Mouse (Mus musculus) lung, embryonic 14.5 days (tissue): ENCODE measurements around the gene Atp8b2. TPM values are rescaled to one million over a fixed set of nuclear protein-coding genes. Genes with fewer than 3 reads are reported as not detected.

Source experiments
- ATAC-seq: fragments of 200-750 bp; cut with Nextera tagmentation; 2 replicates; pipeline ENCODE4 v1.8.0; 2017; ENCODE audit warnings: mild to moderate bottlenecking, moderate TSS enrichment, moderate library complexity; ENCODE audit not compliant: insufficient read depth
- DNase-seq: peaks from one replicate; pipeline ENCODE4 v3.0.0-alpha.2; 2015
- H3K27ac ChIP-seq: fragments of 300-500 bp; sonication (generic); 2 replicates; pipeline ENCODE4 v1.5.1; 2014; ENCODE audit warnings: low read depth, mild to moderate bottlenecking, moderate library complexity
- H3K27me3 ChIP-seq: fragments of 300-500 bp; sonication (generic); 2 replicates; pipeline ENCODE4 v1.6.1; 2014; ENCODE audit warnings: low read length, control low read depth; ENCODE audit not compliant: insufficient read depth
- H3K36me3 ChIP-seq: fragments of 300-500 bp; sonication (generic); 2 replicates; pipeline ENCODE4 v1.6.1; 2014; ENCODE audit warnings: control low read depth; ENCODE audit not compliant: insufficient read depth
- H3K4me1 ChIP-seq: fragments of 300-500 bp; sonication (generic); 2 replicates; pipeline ENCODE4 v1.6.1; 2014; ENCODE audit warnings: antibody characterized with exemption, control low read depth; ENCODE audit not compliant: insufficient read depth
- H3K4me2 ChIP-seq: fragments of 300-500 bp; sonication (generic); 2 replicates; pipeline ENCODE4 v1.6.1; 2014; ENCODE audit warnings: mild to moderate bottlenecking
- H3K4me3 ChIP-seq: fragments of 300-500 bp; sonication (generic); 2 replicates; pipeline ENCODE4 v1.5.1; 2014; ENCODE audit warnings: low read depth, low read length
- H3K9ac ChIP-seq: fragments of 300-500 bp; sonication (generic); 2 replicates; pipeline ENCODE4 v1.6.1; 2014
- H3K9me3 ChIP-seq: fragments of 300-500 bp; sonication (generic); 2 replicates; pipeline ENCODE4 v1.6.1; 2016; ENCODE audit warnings: low read depth, low read length, control low read depth
- CTCF ChIP-seq: IDR thresholded peaks from 2 replicates; pipeline ENCODE4 v1.5.1; 2016; ENCODE audit warnings: antibody characterized with exemption, low read depth
- WGBS: fragments of 180-500 bp; shearing (Covaris S2); extraction: QIAGEN DNeasy Blood & Tissue Kit; methylation state at CpG from one replicate; pipeline ENCODE4 v1.1.7; 2014; 5-methylcytosine and 5-hydroxymethylcytosine counted together
- polyA plus RNA-seq: library from polyadenylated mRNA; unstranded; fragments of >200 nt; fragmentation: Nextera tagmentation; extraction: Ambion mirVana; gene quantifications from 2 replicates; pipeline ENCODE4 v1.2.1, GENCODE M21; 2014

The Atp8b2 gene
- polyA plus RNA-seq, 1 experiment from 2014 or later = 20.5 TPM

- TF ChIP-seq CTCF = no peak
- no peaks in the 10 kb centered on the region for H3K27me3 ChIP-seq
- peaks cover 56% of the 10 kb centered on the region for H3K36me3 ChIP-seq
- no peaks in the 10 kb centered on the region; the same call in 1 of the 2 replicates for H3K4me1 ChIP-seq
- DNase-seq (peak; percentile 11), ATAC-seq (peak; percentile 55)
- H3K4me3 ChIP-seq = peak overlapping the region; percentile 67
- peak overlapping the region; percentile 89 for H3K4me2 ChIP-seq
- no peaks in the 10 kb centered on the region for H3K9me3 ChIP-seq
- H3K9ac ChIP-seq = peak overlapping the region; percentile 77
- WGBS = 3% methylated on average over 21 of the region's 23 CpGs
- peak overlapping the region; percentile 93 for H3K27ac ChIP-seq
Measured at GRCm38 (mm10) chr3:89997791-89998495, 34.6 kb upstream of the Atp8b2 start.

GRCm38 (mm10) chr3:89994807-89995515 is 31.7 kb upstream of the Atp8b2 start:
- 0 out of 2 replicates have a peak, but pooled peaks have one; percentile 2 for TF ChIP-seq CTCF
- Histone ChIP-seq H3K4me1 (no peaks in the 10 kb centered on the region; the same call in 1 of the 2 replicates), H3K27ac (no peak overlapping the region), H3K36me3 (peaks cover 28% of the 10 kb centered on the region), H3K4me3 (no peak overlapping the region), H3K27me3 (no peaks in the 10 kb centered on the region), H3K9me3 (no peaks in the 10 kb centered on the region), H3K4me2 (no peak overlapping the region), H3K9ac (no peak overlapping the region)
- 92% methylated on average over 5 of the region's 5 CpGs for WGBS
- ATAC-seq (no peak), DNase-seq (no peak)

GRCm38 (mm10) chr3:89987822-89988221 is 24.5 kb upstream of the Atp8b2 start:
- no peaks in the 10 kb centered on the region for H3K27me3 ChIP-seq
- H3K4me1 ChIP-seq = no peaks in the 10 kb centered on the region
- H3K4me2 ChIP-seq = no peak overlapping the region
- DNase-seq (no peak), ATAC-seq (no peak)
- H3K9ac ChIP-seq = no peak overlapping the region
- no peak for TF ChIP-seq CTCF
- no peak overlapping the region for H3K27ac ChIP-seq
- H3K36me3 ChIP-seq = no peaks in the 10 kb centered on the region
- no peaks in the 10 kb centered on the region for H3K9me3 ChIP-seq
- 82% methylated on average over 4 of the region's 4 CpGs for WGBS
- H3K4me3 ChIP-seq = no peak overlapping the region

GRCm38 (mm10) chr3:89987211-89987610 is 23.9 kb upstream of the Atp8b2 start:
- no peak for DNase-seq
- no peaks in the 10 kb centered on the region for H3K27me3 ChIP-seq
- no peaks in the 10 kb centered on the region for H3K36me3 ChIP-seq
- H3K4me3 ChIP-seq = no peak overlapping the region
- ATAC-seq = no peak
- no peak overlapping the region for H3K27ac ChIP-seq
- no peaks in the 10 kb centered on the region for H3K9me3 ChIP-seq
- H3K4me1 ChIP-seq = no peaks in the 10 kb centered on the region
- TF ChIP-seq CTCF = peak; percentile 18; the same call in 1 of the 2 replicates
- H3K9ac ChIP-seq = no peak overlapping the region
- 58% methylated on average over 3 of the region's 3 CpGs for WGBS
- no peak overlapping the region for H3K4me2 ChIP-seq

GRCm38 (mm10) chr3:89982426-89982825 is 19.1 kb upstream of the Atp8b2 start:
- ATAC-seq = no peak
- Histone ChIP-seq H3K27me3 (no peaks in the 10 kb centered on the region), H3K9ac (no peak overlapping the region), H3K4me2 (no peak overlapping the region), H3K4me1 (no peaks in the 10 kb centered on the region), H3K9me3 (no peaks in the 10 kb centered on the region), H3K4me3 (no peak overlapping the region), H3K36me3 (no peaks in the 10 kb centered on the region), H3K27ac (no peak overlapping the region)
- WGBS = 69% methylated on average over 5 of the region's 5 CpGs
- DNase-seq = no peak
- TF ChIP-seq CTCF = no peak

- H3K27ac ChIP-seq = no peak overlapping the region
- H3K9me3 ChIP-seq = no peaks in the 10 kb centered on the region
- no peak for ATAC-seq
- H3K4me3 ChIP-seq = no peak overlapping the region
- H3K27me3 ChIP-seq = no peaks in the 10 kb centered on the region
- H3K4me2 ChIP-seq = no peak overlapping the region
- H3K4me1 ChIP-seq = no peaks in the 10 kb centered on the region
- DNase-seq = no peak
- H3K9ac ChIP-seq = no peak overlapping the region
- no peaks in the 10 kb centered on the region for H3K36me3 ChIP-seq
- TF ChIP-seq CTCF = no peak
Measured at GRCm38 (mm10) chr3:89976859-89977258, 13.6 kb upstream of the Atp8b2 start.

GRCm38 (mm10) chr3:89968509-89968908 is 5.2 kb upstream of the Atp8b2 start:
- 53% methylated on average over 7 of the region's 7 CpGs for WGBS
- TF ChIP-seq CTCF = no peak
- ATAC-seq = no peak

More at GRCm38 (mm10) chr3:89968509-89968908, 5.2 kb upstream of the Atp8b2 start:
- Histone ChIP-seq H3K9me3 (no peaks in the 10 kb centered on the region), H3K9ac (no peak overlapping the region), H3K27me3 (no peaks in the 10 kb centered on the region), H3K27ac (no peak overlapping the region), H3K4me2 (no peak overlapping the region), H3K4me1 (peaks cover 4% of the 10 kb centered on the region; the same call in 1 of the 2 replicates), H3K4me3 (no peak overlapping the region), H3K36me3 (no peaks in the 10 kb centered on the region)
- DNase-seq = no peak
